Mouse (Mus musculus) megakaryocyte, embryonic 14.5 days (primary cell): Measurements from ENCODE around the gene Snx29.

ENCODE experiments used
- FLI1 ChIP-seq: IDR thresholded peaks from 2 replicates; pipeline ENCODE4 v1.6.1; 2012; ENCODE audit warnings: low read length, inconsistent platforms, mixed read lengths
- GATA1 ChIP-seq: IDR thresholded peaks from 3 replicates; pipeline ENCODE4 v1.6.1; 2012; ENCODE audit warnings: mixed read lengths, low read length, inconsistent platforms, borderline replicate concordance

- no peak for TF ChIP-seq GATA1
- TF ChIP-seq FLI1 = no peak
These were observed 261.4 kb downstream of the Snx29 start for GRCm38 (mm10) chr16:11583941-11584639.
